Mouse (Mus musculus) c-Kit-negative CD71-positive TER-119-positive erythroid progenitor cells, embryonic 14.5 days (primary cell): ENCODE results near the gene Zfp715.
A peak's percentile ranks its signal among the peaks of the same experiment; 100 is the strongest.
"Not testable (repeated sequence)": the region's sequence is repeated elsewhere in the genome, so short reads cannot be mapped to it uniquely, and the experiment has no call there.

ENCODE experiments used
- DNase-seq: peaks from one replicate; pipeline ENCODE4 v3.0.0-alpha.2; 2013; ENCODE audit warnings: low read depth, low spot score

Gene Zfp715

DNA sequence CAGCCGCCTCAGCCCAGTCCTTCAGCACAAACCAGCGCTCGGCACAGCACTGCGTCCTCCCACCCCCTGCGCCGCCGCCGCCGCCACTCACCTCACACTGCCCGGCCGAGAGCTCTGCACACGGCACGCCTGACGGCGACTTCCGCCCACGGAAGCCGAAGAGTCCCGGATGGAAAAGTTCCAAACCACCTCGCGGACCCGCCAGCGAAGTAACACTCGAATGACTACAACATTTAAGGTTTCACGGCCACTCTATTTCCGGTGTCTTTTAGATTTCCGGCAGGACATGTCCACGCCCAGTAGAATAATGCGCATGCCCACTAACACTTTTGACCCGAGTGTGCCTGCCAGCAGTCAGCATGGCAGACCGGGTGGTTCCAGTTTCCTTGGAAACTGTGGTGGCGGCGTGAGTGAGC is at the start of gene Zfp715:
Gene Zfp715, minus strand, starts transcription at position 282 of the 416 bp plus-strand sequence.
- DNase-seq = peak; percentile 81

DNA sequence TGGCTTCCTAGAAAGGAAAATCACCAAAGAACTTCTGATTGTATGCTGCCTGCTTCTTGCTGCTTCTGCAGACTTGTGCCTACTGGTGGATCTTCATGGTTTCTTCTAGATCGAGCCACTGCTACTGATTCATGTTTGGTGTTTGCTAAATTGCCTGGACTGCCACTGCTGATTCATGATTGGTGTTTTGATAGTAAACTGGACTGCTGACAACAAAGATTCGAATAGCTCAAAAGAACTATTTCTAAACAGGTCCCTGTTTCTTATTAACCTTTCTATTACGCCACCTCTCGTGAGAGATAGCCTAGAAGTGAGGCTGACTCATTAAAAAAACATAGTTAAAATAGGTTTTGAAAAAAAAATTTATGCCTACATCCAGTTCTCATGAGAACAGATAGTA is 48.9 kb upstream of the Zfp715 start:
- DNase-seq = no peak

DNA sequence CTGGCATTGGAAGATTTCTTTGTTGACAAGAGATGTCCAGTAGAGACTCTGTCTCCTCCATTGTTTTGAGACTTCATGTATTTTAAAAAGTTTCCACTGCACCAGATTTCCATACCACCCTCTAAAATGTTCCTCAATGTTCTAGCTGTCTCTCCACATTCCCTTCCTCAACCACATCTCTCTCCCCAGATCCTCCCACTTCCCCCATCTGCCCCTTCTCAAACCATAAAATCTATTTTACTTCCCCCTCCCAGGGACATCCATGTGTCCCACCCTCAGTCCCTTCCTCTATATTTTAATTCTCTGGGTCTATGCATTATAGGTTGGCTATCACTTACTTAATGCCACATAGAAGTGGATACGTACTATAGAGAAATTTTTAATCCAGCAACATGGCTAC is 48.3 kb upstream of the Zfp715 start:
- DNase-seq = no peak

DNA sequence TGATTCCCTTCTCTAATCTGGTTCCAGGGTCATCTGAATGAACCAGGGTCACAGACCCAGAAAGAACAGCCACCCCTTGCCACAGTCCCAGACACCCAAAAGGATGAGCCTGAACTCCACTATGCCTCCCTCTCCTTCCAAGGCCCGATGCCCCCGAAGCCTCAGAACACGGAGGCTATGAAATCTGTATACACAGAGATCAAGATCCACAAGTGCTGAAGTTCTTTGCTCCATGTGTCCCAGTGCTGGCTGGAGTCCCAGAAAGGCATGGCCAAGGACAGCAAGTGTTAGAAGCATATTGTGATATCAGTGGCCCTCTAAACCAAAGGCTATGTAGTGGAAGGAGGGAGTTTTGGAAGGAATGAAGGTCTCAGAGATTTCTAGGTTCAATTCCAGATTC is 45.5 kb upstream of the Zfp715 start:
- no peak for DNase-seq

DNA sequence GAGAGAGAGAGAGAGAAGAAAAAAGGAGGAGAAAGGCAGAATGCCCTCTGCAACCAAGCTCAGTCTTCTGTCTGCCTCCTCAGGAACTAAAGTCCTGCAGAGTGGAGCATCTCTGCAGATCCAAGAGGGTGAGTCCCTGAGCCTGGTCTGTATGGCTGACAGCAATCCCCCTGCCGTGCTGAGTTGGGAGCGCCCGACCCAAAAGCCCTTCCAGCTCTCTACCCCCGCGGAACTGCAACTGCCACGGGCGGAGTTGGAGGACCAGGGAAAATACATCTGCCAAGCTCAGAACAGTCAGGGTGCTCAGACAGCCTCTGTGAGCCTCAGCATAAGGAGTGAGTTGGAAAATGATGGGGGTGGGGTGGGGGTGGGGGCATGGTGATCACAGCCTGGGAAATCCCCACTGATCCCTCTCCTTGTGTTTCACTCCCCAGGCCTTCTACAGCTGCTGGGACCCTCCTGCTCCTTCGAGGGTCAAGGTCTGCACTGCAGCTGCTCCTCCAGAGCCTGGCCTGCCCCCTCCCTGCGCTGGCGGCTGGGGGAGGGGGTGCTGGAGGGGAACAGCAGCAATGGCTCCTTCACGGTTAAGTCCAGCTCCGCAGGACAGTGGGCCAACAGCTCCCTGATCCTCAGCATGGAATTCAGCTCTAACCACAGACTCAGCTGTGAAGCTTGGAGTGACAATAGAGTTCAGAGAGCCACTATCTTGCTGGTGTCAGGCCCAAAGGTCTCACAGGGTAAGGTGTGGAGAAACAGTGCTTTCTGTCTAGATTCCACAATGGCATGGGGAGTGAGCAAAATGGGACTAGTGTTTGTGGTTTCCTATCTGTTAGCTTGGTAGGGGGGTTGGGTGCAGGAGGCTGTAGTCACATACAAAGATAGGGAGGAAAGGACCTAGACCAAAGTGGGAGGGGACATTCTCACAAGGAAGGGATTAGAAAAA is 42.1 kb upstream of the Zfp715 start:
- DNase-seq = no peak

DNA sequence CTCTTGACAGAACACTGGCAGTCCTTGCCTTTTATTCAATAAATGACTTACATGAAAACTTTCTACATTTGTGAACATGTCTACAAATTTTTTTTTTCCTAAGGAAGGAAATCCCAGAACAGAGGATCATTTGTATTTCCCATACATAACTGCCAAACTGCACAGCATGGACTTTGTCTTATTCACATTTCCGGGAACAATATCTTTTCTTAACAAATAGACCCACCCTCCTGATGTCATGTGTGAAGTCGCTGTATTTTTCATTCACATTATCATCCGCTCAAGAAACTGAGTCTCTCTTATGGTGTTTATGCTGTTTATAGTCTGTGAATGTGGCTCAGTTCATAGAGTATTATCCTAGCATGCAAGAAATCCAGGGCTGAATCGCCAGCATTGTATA is 40.7 kb upstream of the Zfp715 start:
- no peak for DNase-seq

DNA sequence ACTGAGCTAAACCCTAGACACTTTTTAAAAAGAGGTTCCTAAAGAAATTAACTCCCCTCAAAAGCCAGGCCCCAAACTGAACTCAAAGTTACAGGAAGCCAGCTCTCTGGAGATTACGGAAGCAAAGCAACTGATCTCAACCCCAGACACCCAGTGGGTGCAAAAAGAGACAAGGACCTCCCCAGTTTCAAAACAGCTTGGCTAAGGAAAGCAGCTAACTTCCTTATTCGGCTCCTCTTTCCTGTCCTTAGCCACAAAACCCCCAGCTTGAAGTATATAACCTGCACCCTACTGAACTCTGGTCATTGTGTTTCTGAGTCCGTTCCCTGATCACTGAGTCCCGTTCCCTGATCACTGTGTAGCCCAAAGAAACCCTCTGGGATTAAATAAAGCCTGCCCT is 40.0 kb upstream of the Zfp715 start:
- no peak for DNase-seq

DNA sequence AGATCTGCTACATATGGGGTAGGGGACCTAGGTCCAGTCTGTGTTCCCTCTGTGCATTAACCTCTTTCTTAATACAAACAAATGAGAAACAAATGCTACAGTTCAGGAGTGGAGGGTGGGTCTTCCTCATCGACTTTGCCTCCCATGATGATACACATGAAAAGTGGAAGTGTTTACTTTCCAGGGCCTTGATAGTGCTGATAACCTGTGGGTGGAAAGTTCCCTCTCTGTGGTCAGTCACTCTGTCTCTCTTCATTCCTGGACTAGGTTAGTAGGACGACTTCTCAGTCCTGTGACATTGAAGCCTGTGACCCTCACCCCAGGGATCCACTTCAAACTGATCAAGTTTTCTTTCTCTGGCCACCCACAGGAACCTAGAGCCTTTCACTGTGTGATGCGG is 38.1 kb upstream of the Zfp715 start, which contains the start of gene Siglecf:
Gene Siglecf, plus strand, starts transcription at position 188 of the 400 bp plus-strand sequence.
- no peak for DNase-seq

DNA sequence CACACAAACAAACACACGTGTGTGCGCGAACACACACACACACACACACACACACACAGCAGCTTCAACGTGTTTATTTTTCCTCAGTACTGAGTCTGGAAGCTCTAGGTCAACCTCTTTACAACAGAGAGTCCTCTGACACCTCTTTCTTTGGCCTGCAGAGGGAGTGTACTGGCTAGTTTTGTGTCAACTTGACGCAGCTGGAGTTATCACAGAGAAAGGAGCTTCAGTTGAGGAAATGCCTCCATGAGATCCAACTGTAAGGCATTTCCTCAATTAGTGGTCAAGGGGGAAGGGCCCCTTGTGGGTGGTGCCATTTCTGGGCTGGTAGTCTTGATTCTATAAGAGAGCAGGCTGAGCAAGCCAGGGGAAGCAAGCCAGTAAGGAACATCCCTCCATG is 36.5 kb upstream of the Zfp715 start:
- not testable (repeated sequence) for DNase-seq

DNA sequence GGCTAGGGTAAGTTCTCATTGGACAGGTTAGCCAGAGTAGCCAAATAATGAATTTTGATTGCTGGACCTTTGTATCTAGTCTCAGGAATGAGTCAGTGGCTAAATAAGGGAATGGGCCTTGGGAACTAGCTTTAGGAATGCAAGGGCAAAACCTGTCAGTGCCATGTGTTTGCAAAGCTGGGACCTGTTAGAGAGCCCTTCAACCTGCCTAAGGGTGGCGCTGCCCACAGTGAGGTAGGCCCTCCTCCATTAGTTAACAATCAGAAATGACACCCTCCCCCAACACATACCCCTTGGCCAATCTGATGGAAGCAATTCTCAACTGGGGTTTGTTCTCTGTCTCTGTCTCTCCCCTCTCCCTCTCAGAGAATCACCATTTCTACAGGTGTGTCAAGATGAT is 33.5 kb upstream of the Zfp715 start:
- DNase-seq = no peak

DNA sequence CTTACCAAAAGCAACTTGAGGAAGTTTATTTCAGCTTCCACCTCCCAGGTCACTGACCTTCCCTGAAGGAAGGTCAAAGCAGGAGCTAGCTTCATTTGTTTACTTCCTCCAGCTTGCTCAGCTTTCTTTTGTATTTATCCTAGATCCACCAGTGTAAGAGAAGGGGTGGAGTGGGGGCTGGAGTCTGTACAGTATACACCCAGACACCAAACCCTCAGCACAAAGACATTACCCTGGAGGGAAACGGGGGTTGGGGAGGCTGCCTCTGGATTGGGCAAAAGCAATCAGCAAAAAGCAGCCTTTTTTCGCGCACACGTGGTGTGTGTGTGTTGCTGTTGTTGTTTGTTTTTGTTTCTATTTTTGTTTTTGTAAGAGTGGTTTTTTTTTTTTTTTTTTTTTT is 33.1 kb upstream of the Zfp715 start:
- DNase-seq = no peak

DNA sequence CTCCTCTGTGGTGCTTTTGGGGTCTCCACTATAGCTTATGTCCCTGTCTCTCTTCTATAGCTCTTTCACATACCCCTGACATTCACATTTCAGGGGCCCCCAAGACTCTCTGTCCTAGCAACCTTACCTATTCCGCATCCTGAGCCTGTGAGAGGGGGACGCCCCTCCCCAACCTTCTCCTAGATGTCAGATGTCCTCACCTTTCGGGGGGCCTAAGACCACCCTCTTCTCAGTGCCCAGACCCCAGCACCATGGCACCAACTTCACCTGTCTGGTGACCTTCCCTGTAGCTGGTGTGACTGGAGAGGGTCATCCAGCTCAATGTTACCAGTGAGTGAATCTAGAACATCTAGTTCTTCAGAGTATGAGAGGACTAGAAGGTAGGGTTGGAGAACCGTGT is 31.4 kb upstream of the Zfp715 start:
- no peak for DNase-seq

DNA sequence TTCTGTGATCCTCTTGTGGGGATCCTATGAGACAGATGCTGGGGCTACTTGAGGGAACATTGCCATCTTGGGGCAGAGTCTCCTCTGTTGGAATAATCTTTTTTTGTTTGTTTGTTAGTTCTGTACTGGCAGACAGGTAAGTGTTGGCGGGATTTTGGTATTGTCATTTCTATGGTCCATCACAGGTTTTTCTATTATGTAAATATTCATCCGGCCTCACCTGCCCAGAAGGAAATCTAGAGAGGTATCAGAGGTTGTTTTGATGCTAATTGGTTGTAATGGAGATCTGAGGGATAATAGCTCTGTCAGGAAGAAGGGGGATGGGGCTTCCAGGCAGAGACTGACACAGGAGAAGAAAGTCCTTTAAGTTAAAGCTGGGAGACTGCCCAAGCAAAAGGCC is 30.9 kb upstream of the Zfp715 start:
- no peak for DNase-seq

DNA sequence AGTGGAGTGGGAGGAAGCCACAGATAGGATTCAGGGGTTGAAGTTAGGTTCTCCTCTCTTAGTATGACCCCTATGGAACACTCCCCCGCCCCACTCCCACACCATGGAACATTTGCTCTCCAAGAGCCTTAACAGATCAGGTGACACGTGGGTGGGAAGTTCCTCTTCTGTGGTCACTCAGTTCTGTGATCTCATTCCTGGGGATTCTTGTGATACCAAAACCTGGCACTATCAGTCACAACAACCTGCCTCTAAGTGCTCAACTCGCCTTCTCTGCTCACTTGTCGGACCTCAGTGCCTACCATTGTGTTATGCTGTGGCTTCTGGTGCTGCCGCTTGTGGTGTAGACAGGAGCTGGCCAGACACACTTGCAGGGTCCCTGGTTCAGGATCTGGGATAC is 30.1 kb upstream of the Zfp715 start:
- DNase-seq = no peak

DNA sequence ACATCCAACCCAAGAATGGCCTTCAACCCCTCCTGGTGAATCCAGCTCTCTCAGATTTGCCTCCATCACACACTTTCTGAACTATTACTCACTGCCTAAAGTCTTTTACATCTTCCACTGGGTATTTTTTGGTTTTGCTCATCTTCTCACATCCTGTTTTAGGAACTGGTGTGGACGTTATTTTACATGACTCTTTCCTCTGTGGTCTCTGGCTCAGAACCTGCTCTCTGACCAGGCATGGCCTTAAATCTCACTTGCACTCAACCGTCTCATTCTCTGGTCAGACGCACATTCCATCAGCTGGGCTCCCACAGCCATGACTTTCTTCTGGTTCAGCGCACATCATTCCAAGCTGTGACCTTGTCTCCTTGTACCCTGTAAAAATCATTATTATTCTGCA is 27.7 kb upstream of the Zfp715 start:
- DNase-seq = no peak

DNA sequence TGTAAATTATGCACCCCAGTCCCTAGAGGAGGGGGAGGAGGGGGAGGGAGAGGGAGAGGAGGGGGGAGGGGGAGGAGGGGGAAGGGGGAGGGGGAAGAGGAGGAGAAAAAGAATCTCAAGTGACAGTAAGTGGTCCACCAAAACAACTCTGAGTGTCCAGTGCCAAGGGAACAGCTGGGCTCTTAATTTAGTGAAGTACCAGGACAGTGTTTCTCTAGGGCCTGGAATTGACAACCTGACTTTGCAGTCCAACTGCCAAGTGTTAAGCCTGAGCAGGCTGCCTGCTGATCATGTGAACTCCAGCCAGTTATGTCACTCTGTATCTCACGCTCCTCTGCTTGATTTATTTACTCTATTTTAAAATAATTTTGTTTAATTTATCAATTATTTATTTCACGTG is 20.8 kb upstream of the Zfp715 start:
- no peak for DNase-seq

DNA sequence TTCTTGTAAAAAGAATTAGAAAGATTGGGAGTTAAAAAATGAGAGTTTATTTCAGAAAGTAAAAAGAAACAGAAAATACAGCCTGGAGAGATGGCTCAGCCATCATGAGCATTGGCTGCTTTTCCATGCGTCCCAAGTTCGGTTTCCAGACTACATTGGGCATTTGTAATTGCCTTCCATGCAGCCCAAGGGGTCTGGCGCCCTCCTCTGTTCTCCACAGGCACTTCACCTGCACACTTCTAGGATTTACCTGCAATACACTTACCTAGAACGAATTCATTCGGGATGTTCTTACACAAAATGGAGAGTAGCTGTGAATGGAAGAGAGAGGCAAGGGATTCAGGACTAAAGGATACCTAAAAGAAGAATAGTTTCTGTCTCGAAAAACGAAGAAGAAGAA is 20.1 kb upstream of the Zfp715 start:
- DNase-seq = no peak

DNA sequence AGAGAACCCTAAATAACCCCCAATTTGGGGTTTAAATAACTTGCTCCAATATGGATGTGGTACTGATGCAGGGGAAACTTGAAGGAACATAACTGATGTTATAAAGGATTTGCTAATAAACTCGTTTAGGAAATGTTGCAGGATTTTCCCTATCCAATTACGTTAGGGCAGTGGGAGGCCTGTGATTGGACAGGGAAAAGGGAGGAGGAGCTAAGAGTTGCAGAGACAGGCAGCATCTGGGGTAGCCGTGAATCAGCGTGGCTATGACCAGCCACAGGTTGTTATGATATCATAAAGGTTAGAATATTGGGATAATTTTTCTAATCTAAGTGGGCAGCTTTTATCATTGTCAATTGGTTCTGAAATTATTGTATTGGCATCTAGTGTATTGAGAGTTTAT is 15.0 kb upstream of the Zfp715 start:
- DNase-seq = no peak

DNA sequence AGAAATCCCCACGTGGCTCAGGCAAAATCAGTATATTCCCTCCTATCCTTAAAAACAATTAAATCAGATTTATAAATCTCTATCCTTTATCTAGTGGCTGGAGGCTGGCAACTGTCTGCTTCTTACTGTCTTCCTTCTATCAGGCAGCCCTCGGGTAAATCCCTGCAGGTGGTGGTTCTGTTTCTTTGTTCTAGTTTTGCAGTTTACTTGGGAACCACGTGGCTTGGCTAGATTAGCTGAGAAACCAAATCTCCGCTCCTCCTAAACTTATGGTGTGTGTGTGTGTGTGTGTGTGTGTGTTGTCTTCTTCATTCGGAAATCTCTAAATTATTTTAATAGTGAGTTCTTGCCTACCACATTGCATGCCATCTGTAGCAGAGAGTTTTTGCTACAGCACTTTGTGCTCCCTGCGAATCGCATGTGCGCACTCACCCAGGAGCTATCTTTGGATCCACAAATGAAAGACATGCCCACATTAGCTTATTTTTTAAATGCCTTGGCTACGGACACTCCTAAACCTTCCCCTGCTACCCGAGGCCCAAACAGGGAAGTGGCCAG is 13.2 kb upstream of the Zfp715 start:
- DNase-seq = no peak

DNA sequence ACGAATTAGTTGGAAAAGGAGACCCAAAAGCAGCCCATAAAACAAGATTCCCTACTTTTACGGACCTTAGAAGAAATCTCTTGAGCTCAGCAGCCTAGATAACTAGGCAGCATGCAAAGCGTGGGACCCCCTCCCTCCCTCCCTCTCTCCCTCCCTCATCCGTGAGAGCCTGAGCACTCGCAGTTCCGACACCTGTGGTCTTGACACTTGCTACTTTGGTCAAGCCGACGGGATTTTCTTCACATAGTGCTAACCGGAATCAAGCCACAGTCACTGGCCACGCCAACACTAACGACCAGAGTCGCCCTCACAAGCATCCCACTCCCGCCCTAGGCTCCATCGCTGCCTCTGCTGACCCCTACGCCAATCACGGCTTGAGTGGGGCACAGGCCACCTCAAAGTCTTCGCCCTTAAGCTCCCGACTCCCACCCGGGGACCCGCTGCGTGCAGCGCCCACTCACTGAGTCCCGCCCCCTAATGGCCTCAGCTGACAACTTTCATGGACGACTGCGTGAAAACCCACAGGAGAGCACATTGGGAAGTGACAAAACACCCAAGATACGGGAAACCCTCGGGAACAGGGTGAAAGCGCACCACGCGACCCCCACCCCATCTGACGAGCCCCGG is 595 bp downstream of the Zfp715 start:
- DNase-seq = peak; percentile 26

DNA sequence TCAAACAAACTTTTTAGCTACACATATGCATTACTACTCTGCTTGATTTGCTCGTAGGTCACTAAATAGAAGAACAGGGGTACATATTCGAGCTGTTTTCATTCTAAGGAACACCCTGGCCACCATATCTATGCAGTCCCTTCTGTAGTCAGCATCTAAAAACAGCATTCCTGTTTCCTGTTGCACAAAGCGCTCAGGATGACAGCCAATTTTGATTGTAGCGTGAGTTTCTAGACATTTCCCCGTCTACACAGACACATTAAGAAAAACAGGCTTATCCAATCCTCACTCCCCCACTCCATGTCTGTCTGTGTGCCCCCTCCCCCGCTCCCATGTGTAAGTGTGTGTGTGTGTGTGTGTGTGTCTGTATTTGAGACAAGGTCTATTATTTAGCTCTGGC is 1.5 kb downstream of the Zfp715 start:
- DNase-seq = no peak

DNA sequence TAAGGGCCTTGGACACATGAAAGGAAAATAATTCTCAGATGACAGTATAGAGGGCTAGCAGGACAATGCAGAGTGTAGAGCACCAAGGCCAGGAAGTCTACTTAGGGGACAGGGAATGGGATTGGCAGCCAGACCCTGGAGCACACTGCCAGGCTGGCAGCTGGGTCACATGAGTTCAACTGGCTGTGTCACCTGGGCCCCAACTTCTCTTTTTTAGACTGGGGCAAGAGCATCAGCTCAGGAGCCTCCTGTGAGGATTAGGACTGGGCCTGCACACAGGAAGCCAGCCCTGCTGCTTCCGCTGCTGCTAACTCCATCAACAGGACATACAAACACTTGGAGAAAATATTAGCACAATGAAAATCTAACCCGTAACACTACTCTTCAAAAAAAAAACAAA is 4.0 kb downstream of the Zfp715 start:
- DNase-seq = no peak

DNA sequence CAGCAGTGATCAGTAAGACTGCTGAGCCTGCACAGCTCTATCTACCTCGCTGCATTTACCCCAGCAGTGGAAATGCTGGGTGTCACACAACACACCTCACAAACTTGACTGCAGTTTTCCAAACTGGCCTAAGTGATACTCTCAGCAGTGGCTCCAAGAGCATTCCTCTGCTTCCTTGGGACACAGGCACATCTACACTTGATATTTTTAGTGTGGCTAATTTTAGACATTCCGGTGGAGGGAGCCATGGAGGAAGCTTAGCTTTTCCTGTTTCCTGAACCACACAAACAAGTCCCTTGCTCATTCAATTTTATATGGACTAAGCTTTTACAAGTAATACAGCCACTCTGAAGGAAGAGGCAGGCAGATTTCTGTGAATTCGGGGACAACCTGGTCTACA is 7.9 kb downstream of the Zfp715 start:
- no peak for DNase-seq
